Mouse (Mus musculus) adrenal gland, postnatal 14 days (tissue): ENCODE results near the gene Unc119b. TPM values are rescaled to one million over a fixed set of nuclear protein-coding genes. Genes with fewer than 3 reads are reported as not detected.
"Not testable (repeated sequence)": the region's sequence is repeated elsewhere in the genome, so short reads cannot be mapped to it uniquely, and the experiment has no call there.

Experiments
- DNase-seq: peaks from one replicate; pipeline ENCODE4 v3.0.0; 2021; ENCODE audit warnings: mixed read lengths
- long read RNA-seq, 2 experiments: library from polyadenylated mRNA; stranded (forward); transcript quantifications; one replicate each; pipeline ENCODE4 v2.0.0; 2021
- total RNA-seq: library from RNA; stranded (reverse); gene quantifications from 2 replicates; pipeline ENCODE4 v1.2.3, GENCODE M21; 2021

The Unc119b gene
- total RNA-seq = 36.9 and 42.8 TPM in 2 replicates
- long read RNA-seq, experiment 1, transcript Unc119b-201 (5 exons, 3,659 nt) = major isoform, 48 of 54 reads
- long read RNA-seq, experiment 1, partial matches to known transcripts = 5 of 54 reads
- long read RNA-seq, experiment 1, other reads (novel, unspliced or antisense) = 1 of 54 reads
- long read RNA-seq, experiment 2, transcript Unc119b-201 (5 exons, 3,659 nt) = major isoform, 53 of 63 reads
- long read RNA-seq, experiment 2, partial matches to known transcripts = 3 of 63 reads
- long read RNA-seq, experiment 2, other reads (novel, unspliced or antisense) = 7 of 63 reads

- DNase-seq = peak; percentile 95
These were observed at the start of gene Unc119b for GRCm38 (mm10) chr5:115134234-115135165. Gene Unc119b (minus strand): TSS chr5:115134975.

- no peak for DNase-seq
These were observed 48.7 kb upstream of the Unc119b start for GRCm38 (mm10) chr5:115183482-115183881.

- DNase-seq = no peak
These were observed 48.1 kb upstream of the Unc119b start for GRCm38 (mm10) chr5:115182925-115183324.

GRCm38 (mm10) chr5:115181248-115181940 is 46.6 kb upstream of the Unc119b start:
- DNase-seq = peak; percentile 71

GRCm38 (mm10) chr5:115179596-115179995 is 44.8 kb upstream of the Unc119b start:
- no peak for DNase-seq

DNA sequence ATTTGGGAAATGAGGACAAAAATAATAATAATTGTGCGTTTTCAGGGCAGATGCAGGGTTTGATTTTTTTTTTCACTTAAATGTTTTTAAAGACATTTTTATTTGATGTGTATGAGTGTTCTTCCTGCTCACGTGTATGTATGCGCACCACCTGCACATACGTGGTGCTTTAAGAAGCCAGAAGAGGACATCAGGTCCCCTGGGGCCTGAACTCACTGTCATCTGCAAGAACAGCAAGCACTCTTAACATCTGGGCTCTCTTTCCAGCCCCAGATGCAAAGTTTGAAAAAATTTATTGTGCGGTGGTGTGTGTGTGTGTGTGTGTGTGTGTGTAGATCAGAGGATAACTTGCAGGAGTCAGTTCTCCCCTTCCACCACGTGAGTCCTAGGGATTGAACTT is 43.1 kb upstream of the Unc119b start:
- DNase-seq = no peak

DNA sequence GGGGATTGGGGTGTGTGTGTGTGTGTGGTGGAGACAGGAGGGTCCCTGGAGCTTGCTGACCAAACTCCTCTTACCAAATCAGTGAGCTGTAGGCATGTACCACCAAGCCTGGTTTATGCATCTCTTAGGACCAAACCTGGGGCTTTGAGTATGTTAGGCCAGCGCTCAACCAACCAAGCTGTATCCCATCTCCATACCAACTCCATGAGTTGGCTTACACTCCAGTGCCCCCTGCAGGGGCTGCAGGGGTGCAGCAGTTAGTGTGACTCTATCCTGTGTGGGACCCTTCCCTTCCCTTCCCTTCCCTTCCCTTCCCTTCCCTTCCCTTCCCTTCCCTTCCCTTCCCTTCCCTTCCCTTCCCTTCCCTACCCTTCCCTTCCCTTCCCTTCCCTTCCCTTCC is 39.8 kb upstream of the Unc119b start:
- DNase-seq = no peak

DNA sequence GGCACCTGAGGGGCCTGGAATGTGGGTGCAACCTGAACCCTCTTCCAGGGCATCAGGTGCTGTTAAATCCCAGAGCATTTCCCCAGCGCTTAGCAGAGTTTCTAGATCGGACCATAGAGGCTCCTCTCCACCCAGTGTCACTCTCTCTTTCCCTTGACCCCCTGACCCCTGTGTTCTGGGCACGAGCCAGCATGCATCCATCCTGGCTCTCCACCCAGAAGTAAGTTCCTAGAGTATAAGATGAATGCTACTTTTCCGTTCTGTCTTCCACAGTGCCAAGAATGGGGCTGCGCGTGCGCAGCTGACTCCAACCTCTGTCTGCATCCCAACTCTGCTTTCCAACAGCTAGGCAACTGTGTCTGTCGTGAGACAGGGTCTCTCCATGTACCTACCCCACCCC is 35.4 kb upstream of the Unc119b start:
- peak; percentile 54 for DNase-seq

GRCm38 (mm10) chr5:115168641-115169415 is 34.1 kb upstream of the Unc119b start:
- no peak for DNase-seq

GRCm38 (mm10) chr5:115167396-115167795 is 32.6 kb upstream of the Unc119b start:
- DNase-seq = peak; percentile 51

GRCm38 (mm10) chr5:115166815-115167194 is 32.0 kb upstream of the Unc119b start:
- no peak for DNase-seq

DNA sequence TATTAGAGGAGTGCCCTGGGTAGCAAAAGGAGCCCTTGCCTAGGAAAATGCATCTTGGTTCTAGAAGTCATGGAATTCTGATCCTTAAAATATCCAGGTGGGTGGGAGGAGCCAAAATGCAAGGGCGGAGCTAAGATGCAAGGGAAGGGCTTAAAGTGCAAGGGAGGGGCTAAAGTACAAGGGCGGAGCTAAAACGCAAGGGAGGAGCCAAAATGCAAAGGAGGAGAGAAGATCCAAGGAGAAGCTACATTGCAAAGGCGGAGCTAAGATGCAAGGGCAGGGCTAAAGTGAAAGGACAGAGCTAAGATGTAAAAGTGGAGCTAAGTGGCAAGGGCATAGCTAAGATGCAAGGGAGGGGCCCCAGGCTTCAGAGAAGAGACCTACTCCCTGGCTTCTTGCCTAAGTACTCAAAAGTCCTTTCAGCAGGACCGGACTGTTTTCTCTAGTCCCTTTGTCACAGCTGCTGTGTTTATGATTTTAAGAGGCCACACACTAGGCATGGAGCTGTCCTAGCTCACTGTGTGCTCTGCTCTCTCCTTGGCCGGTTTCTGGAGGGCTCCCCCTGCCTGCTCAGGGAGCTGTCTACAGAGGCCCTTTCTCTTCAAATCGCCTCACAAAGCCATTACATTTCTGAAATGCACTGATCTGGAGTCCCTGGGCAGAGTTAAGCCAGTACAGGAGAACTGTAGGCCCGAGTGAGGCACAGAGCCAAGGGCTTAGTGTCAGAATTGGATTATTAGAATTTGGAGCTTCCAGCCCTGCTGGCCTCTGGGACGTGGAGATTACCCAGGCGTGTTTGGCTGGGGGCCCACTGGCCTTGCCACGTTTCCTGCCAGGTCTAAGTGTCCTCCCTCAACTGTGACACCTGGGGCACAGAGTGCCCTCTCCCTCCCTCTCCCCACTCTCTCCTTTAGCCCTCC is 31.4 kb upstream of the Unc119b start:
- DNase-seq = peak; percentile 56

DNA sequence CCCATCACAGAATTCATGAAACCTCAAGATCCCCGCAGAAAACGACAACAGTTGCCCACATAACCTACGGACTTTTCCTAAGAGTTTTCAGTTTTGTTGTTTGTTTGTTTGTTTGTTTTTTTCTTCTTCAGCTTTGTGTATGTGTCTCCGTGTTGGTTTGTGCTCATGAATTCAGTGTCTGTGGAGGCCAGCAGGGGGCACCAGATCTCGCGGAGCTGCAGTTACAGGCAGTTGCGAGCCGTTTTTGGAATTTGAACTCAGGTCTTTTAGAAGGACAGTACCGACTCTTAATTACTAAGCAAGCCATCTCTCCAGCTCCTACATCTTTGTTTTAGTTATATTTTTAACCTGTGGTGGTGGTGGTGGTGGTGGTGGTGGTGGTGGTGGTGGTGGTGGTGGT is 30.6 kb upstream of the Unc119b start:
- DNase-seq = peak; percentile 43

GRCm38 (mm10) chr5:115164446-115164845 is 29.7 kb upstream of the Unc119b start:
- not testable (repeated sequence) for DNase-seq

DNA sequence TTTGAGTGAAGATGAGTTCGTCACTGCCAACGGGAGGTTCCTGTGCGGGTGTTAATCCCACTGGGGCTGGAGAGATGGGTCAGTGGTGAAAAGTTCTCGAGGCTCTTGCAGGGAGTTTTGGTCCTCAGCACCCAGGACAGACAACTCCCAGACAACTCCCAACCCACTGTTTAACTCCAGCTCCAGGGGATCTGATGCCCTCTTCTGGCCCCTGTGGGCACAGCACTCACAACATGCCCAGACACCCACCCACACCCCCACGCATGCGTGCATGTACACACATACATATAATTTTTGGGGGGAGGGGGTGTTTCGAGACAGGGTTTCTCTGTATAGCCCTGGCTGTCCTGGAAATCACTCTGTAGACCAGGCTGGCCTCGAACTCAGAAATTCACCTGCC is 28.8 kb upstream of the Unc119b start:
- DNase-seq = peak; percentile 82

DNA sequence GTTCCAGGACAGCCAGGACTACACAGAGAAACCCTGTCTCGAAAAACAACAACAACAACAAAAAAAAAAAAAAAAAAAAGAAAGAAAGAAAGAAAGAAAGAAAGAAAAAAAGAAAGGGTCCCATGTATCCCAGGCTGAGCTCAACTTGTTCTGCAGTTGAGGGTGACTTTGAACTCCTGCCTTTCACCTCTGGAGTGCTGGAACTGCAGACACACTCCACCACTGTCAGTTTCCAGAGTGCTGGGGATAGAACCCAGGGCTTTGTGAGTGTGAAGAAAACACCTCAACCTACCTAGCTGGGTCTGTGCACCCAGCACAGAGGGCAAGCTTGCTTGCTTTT is 27.1 kb upstream of the Unc119b start:
- DNase-seq = not testable (repeated sequence)

- DNase-seq = peak; percentile 73
These were observed 26.5 kb upstream of the Unc119b start for GRCm38 (mm10) chr5:115161064-115161939.

DNA sequence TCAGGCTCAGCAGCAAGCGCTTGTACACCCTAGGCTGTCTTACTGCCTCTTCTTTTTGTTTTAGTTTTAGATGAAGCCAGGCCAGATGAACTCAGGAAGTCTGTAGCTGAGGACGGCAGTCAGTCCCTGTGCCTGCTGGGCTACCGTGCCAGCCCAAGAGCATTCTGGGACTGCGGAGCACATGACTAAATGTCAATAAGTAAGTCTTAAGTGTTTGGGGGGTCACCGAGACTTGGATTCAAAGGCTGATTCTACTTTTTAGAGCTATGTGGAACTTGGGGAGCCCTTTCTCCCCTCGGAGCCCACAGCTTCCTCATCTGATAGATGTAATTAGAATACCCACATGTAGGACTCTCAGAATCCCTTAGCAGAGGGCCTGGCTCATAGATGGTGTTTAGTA is 25.9 kb upstream of the Unc119b start:
- DNase-seq = no peak

DNA sequence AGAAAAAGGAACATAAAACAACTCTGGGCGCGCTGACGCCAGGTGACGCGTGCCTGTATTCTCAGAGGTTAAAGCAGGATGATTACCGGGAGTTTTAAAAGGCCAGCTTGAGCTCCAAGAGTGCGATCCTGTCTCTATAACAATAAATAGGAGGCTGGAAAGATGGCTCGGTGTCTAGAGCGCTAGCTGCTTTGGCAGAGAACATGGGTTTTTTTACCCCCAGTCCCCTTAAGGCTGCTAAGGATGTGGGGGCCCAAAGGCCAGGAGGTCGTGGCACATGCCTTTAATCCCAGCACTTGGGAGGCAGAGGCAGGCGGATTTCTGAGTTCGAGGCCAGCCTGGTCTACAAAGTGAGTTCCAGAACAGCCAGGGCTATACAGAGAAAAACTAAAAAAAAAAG is 24.4 kb upstream of the Unc119b start:
- no peak for DNase-seq
